ENCODE assay signal across 14 mouse cellular contexts in the genomic region with DNA sequence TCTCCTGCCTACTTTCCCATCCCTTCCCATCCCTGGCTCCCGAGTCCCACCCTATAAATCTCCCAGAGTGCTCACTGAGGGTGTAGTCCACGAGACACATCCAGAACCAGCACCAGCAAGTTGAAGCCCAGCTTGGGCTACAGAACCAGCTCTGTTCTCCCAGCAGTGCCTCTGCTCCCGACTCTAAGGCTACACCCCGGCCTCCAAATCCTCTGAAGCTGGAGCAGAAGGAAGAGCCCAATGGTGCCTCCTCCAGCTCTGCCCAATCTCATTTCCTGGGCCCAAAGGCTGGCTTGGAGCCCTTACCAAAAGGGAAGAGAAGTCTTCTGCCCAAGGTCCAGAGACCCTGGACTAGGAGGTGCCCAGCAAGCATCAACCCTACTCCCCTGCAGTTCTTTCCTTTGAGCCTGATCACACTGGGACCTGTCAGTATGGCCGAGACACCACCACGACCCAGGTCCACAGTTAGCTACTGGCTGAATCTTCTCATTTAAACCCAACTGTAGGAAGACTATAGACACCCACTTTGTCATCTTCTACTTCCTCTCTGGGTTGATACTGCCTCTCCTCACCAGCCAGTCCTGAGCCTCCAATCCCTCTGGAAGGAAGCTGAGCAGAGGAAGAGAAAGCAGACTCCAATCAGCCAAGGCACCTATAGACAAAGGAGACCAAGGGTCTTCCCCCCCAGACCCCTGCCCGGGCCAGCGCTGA. TPM values are rescaled to one million over a fixed set of nuclear protein-coding genes. Genes with fewer than 3 reads are reported as not detected.
DNase-seq lines count a peak whose midpoint lies in the region; ATAC-seq and TF ChIP-seq lines count a peak whose summit lies in the region.
"Had no signal": no experiment of that assay in that cellular context is flagged by ENCODE, and none has a peak within 500 bp of the region (broad histone marks: within the 10 kb centered on the region; RNA-seq: fewer than 3 reads in every experiment).

No protein-coding gene starts in this region.

- no peak for TF ChIP-seq POLR2A in bone marrow macrophage, adult 2 months (IDR thresholded peaks at IDR 0.05; ENCODE audit: borderline replicate concordance, low read depth, low read length)

- H3K4me1 ChIP-seq in heart, embryonic 10.5 days: peaks cover 99% of the 10 kb centered on the region
- peaks cover 82% of the 10 kb centered on the region for H3K4me1 ChIP-seq in G1E (ENCODE audit: insufficient read depth, low read depth, low read length)
- peaks cover 58% of the 10 kb centered on the region for H3K4me1 ChIP-seq in bone marrow macrophage, adult 2 months (ENCODE audit: control insufficient read depth, insufficient read depth, low read length)

- H3K9me3 ChIP-seq in heart, embryonic 10.5 days: no peaks in the 10 kb centered on the region
- no peaks in the 10 kb centered on the region for H3K9me3 ChIP-seq in G1E (replicated peaks)
- H3K9me3 ChIP-seq: embryonic facial prominence, embryonic 12.5 days; midbrain, embryonic 15.5 days; neural tube, embryonic 13.5 days had no signal

- H3K27me3 ChIP-seq in heart, embryonic 10.5 days (ENCODE audit: insufficient read depth, poor library complexity, severe bottlenecking): no peaks in the 10 kb centered on the region
- H3K27me3 ChIP-seq in G1E (ENCODE audit: insufficient read depth, low read length): peaks cover 30% of the 10 kb centered on the region
- H3K27me3 ChIP-seq: embryonic facial prominence, embryonic 12.5 days; midbrain, embryonic 15.5 days; neural tube, embryonic 13.5 days had no signal

- H3K36me3 ChIP-seq in heart, embryonic 10.5 days: peaks cover 11% of the 10 kb centered on the region
- peaks cover 5% of the 10 kb centered on the region for H3K36me3 ChIP-seq in G1E (replicated peaks)

- H3K27ac ChIP-seq in heart, embryonic 10.5 days: peak overlapping the region; percentile 69
- H3K27ac ChIP-seq in layer of hippocampus, adult 2 months: peak overlapping the region; percentile 95
- peak overlapping the region; percentile 44 for H3K27ac ChIP-seq in bone marrow macrophage, adult 2 months (ENCODE audit: insufficient read depth, low read depth, low read length)
- H3K27ac ChIP-seq: midbrain, embryonic 15.5 days; neural tube, embryonic 13.5 days had no signal

- no peak for TF ChIP-seq CTCF in layer of hippocampus, adult 2 months (conservative IDR thresholded peaks at IDR 0.05)
- no peak for TF ChIP-seq CTCF in G1E (IDR thresholded peaks at IDR 0.05; ENCODE audit: low read depth, low read length)
- no peak for TF ChIP-seq CTCF in bone marrow macrophage, adult 2 months (IDR thresholded peaks at IDR 0.05; ENCODE audit: low read depth, low read length)

- WGBS in heart, embryonic 10.5 days: 87% methylated on average over 8 of the region's 8 CpGs

- no peak overlapping the region for H3K4me3 ChIP-seq in heart, embryonic 10.5 days
- H3K4me3 ChIP-seq in layer of hippocampus, adult 2 months: no peak overlapping the region
- H3K4me3 ChIP-seq in G1E (ENCODE audit: low read depth, low read length): peak overlapping the region; percentile 61; the same call in 1 of the 2 replicates
- no peak overlapping the region for H3K4me3 ChIP-seq in bone marrow macrophage, adult 2 months (ENCODE audit: insufficient read depth, low read length)
- H3K4me3 ChIP-seq: embryonic facial prominence, embryonic 12.5 days; midbrain, embryonic 15.5 days; neural tube, embryonic 13.5 days had no signal

- no peak for ATAC-seq in G1E (ENCODE audit: extremely low read depth, insufficient number of reproducible peaks, low FRiP score, poor library complexity, severe bottlenecking)
- ATAC-seq: forebrain, embryonic 14.5 days; midbrain, embryonic 15.5 days had no signal

- DNase-seq in heart, embryonic 10.5 days (ENCODE audit: low spot score): no peak
- no peak for DNase-seq in heart, adult 8-10 months (ENCODE audit: low spot score)
- DNase-seq in layer of hippocampus, adult 2 months (ENCODE audit: low spot score in 2 of 2): no peak
- no peak for DNase-seq in layer of hippocampus, adult 9-11 months
- DNase-seq in G1E (ENCODE audit: low spot score): no peak
- no peak for DNase-seq in thymus, postnatal 0 days (ENCODE audit: low spot score)
- DNase-seq: adrenal gland, adult 8-10 months; gastrocnemius, postnatal 14 days had no signal

RNA-seq across cellular contexts. Expression of a gene that starts 8.6 kb away (rescaled TPM):
- 84.9 and 103 TPM in 2 replicates for polyA plus RNA-seq in heart, embryonic 10.5 days (2016; fragmentation: Nextera tagmentation; extraction: Ambion mirVana)
- total RNA-seq in heart, adult 8-10 months (2022): 100 to 1,000 TPM; 114 to 136 (median 121) TPM
- 100 to 1,000 TPM; 233 to 243 TPM for total RNA-seq in layer of hippocampus, adult 2 months (2021)
- 20.5 and 30.7 TPM in 2 replicates for total RNA-seq in G1E (2014; fragmentation: Nextera tagmentation)
- total RNA-seq in G1E (2017): 24.0 and 24.4 TPM in 2 replicates
- 42.8 and 48.2 TPM in 2 replicates for polyA plus RNA-seq in G1E (2012)
- 96.3 and 116 TPM in 2 replicates for polyA plus RNA-seq in bone marrow macrophage, adult 2 months (2012; ENCODE audit: insufficient read depth, insufficient read length, missing spikeins)
- polyA plus RNA-seq in thymus, postnatal 0 days (2015; fragmentation: Nextera tagmentation; extraction: Ambion mirVana): 19.9 and 24.8 TPM in 2 replicates

RNA-seq across cellular contexts. Expression of a gene that starts 27.3 kb away (rescaled TPM):
- polyA plus RNA-seq in heart, embryonic 10.5 days (2016; fragmentation: Nextera tagmentation; extraction: Ambion mirVana): 16.5 and 19.4 TPM in 2 replicates
- total RNA-seq in heart, adult 8-10 months (2022): under 1 TPM; 0.12 to 0.23 (median 0.18) TPM
- 1 to 10 TPM; 1.0 to 1.1 TPM for total RNA-seq in layer of hippocampus, adult 2 months (2021)
- total RNA-seq in G1E (2014; fragmentation: Nextera tagmentation) (42.5 and 45.0 TPM in 2 replicates), G1E (2017) (4.9 and 5.7 TPM in 2 replicates)
- 5.4 and 10.1 TPM in 2 replicates for polyA plus RNA-seq in G1E (2012)
- 6.3 and 7.2 TPM in 2 replicates for polyA plus RNA-seq in bone marrow macrophage, adult 2 months (2012; ENCODE audit: insufficient read depth, insufficient read length, missing spikeins)
- 8.6 and 11.4 TPM in 2 replicates for polyA plus RNA-seq in thymus, postnatal 0 days (2015; fragmentation: Nextera tagmentation; extraction: Ambion mirVana)

RNA-seq across cellular contexts. Expression of a gene that starts 32.0 kb away (rescaled TPM):
- polyA plus RNA-seq in heart, embryonic 10.5 days (2016; fragmentation: Nextera tagmentation; extraction: Ambion mirVana): 35.0 and 40.9 TPM in 2 replicates
- total RNA-seq in heart, adult 8-10 months (2022): 10 to 100 TPM; 52.2 to 60.3 (median 58.6) TPM
- total RNA-seq in layer of hippocampus, adult 2 months (2021): 10 to 100 TPM; 58.2 to 59.7 TPM
- total RNA-seq in G1E (2014; fragmentation: Nextera tagmentation): 37.8 and 45.9 TPM in 2 replicates
- total RNA-seq in G1E (2017): 12.4 and 13.1 TPM in 2 replicates
- polyA plus RNA-seq in G1E (2012): 14.6 and 14.8 TPM in 2 replicates
- 20.1 and 28.3 TPM in 2 replicates for polyA plus RNA-seq in bone marrow macrophage, adult 2 months (2012; ENCODE audit: insufficient read depth, insufficient read length, missing spikeins)
- 16.1 and 16.2 TPM in 2 replicates for polyA plus RNA-seq in thymus, postnatal 0 days (2015; fragmentation: Nextera tagmentation; extraction: Ambion mirVana)

RNA-seq across cellular contexts. Expression of a gene that starts 36.3 kb away (rescaled TPM):
- polyA plus RNA-seq in heart, embryonic 10.5 days (2016; fragmentation: Nextera tagmentation; extraction: Ambion mirVana): 90.9 and 108 TPM in 2 replicates
- total RNA-seq in heart, adult 8-10 months (2022): 10 to 100 TPM; 45.4 to 51.9 (median 48.8) TPM
- total RNA-seq in layer of hippocampus, adult 2 months (2021): 10 to 100 TPM; 56.6 to 56.9 TPM
- total RNA-seq in G1E (2014; fragmentation: Nextera tagmentation) (160 and 182 TPM in 2 replicates), G1E (2017) (44.1 and 51.8 TPM in 2 replicates)
- polyA plus RNA-seq in G1E (2012): 114 and 136 TPM in 2 replicates
- 43.3 and 47.7 TPM in 2 replicates for polyA plus RNA-seq in bone marrow macrophage, adult 2 months (2012; ENCODE audit: insufficient read depth, insufficient read length, missing spikeins)
- polyA plus RNA-seq in thymus, postnatal 0 days (2015; fragmentation: Nextera tagmentation; extraction: Ambion mirVana): 140 and 164 TPM in 2 replicates

RNA-seq across cellular contexts. Expression of a gene that starts 47.1 kb away (rescaled TPM):
- polyA plus RNA-seq in heart, embryonic 10.5 days (2016; fragmentation: Nextera tagmentation; extraction: Ambion mirVana): 0.06 and 0.08 TPM in 2 replicates
- 1 to 10 TPM; 1.3 to 1.6 (median 1.5) TPM for total RNA-seq in heart, adult 8-10 months (2022)
- 1 to 10 TPM; 2.0 TPM for total RNA-seq in layer of hippocampus, adult 2 months (2021)
- total RNA-seq in G1E (2014; fragmentation: Nextera tagmentation) (not detected in 2 replicates), G1E (2017) (0.05 TPM in 1 of 2 replicates, not detected in the other)
- polyA plus RNA-seq in G1E (2012): not detected in 2 replicates
- not detected in 2 replicates for polyA plus RNA-seq in bone marrow macrophage, adult 2 months (2012; ENCODE audit: insufficient read depth, insufficient read length, missing spikeins)
- 0.07 TPM in 1 of 2 replicates, not detected in the other for polyA plus RNA-seq in thymus, postnatal 0 days (2015; fragmentation: Nextera tagmentation; extraction: Ambion mirVana)
- total RNA-seq: hematopoietic stem cell, adult 5-6 weeks had no signal
- polyA plus RNA-seq: forebrain, embryonic 14.5 days; neural tube, embryonic 13.5 days had no signal

Comparison
In these comparisons a context has a peak if more than half of its experiments do, and no peak if none do; other contexts are left out.
1. H3K27ac ChIP-seq: peak in every context shown above with its lines; median percentile 95 in layer of hippocampus, adult 2 months; 69 in heart, embryonic 10.5 days; 44 in bone marrow macrophage, adult 2 months.